Mouse (Mus musculus) heart, postnatal 0 days (tissue): Measurements from ENCODE around the gene Hmcn2.

Source experiments
- CTCF ChIP-seq: IDR thresholded peaks from 2 replicates; pipeline ENCODE4 v1.5.1; 2016; ENCODE audit warnings: antibody characterized with exemption, control low read depth, low read depth
- EP300 ChIP-seq: IDR thresholded peaks from 2 replicates; pipeline ENCODE4 v1.6.1; 2016; ENCODE audit warnings: antibody characterized with exemption, low read depth

GRCm38 (mm10) chr2:31505472-31505871 lies 191.3 kb downstream of the Hmcn2 start:
- TF ChIP-seq CTCF: no peak
- no peak for TF ChIP-seq EP300
